Mouse (Mus musculus): ENCODE measurements around the gene Iqcd. TPM values are rescaled to one million over a fixed set of nuclear protein-coding genes. Genes with fewer than 3 reads are reported as not detected.

The Iqcd gene
- polyA plus RNA-seq, 2 experiments = 1.0 to 2.0 TPM

DNA sequence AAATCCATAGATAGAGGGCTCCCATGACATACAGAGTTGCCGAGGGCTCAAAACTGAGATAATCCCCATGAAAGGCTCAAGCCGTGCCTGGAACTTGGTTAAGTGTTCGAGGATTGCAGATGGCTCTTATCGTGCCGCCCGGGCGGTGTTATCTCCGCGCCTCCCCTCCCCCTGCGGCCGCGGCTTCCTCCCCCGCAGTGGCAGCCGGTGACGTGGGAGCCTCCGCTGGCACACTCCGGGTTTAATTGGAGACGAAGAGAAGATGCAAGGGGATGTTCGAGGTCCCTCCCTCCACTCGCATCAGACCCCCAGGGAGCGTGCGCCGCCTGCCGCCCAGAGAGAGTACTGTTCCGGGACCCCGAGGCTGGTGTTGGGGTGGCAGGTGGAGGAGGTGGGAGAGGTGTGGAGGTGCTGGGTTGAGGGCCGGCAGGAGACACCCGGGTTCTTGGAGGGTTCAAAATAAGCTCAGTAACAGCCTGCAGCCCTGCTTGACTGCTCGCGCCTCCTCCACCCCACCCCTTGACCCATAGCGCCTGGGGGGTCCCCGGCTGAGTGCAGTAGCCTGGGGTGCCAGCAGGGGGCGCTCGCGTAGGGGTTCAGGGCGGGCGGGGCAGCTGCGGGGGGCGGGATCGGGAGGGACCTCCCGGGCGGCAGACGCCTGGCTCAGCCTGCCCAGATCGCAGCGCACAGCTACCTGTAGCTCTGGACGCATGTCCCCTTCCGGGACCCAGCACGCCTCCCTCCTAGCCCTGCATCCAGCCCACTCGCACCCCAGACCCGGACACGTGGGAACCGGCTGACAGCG is 60.0 kb downstream of the Iqcd start, which contains the start of gene Rasal1:
TSS of gene Rasal1 (plus strand) at position 244 of the 805 bp plus-strand sequence.
- WGBS (ENCODE audit: insufficient replicate concordance) = 1% methylated on average over 53 of the region's 53 CpGs
- peak within 1 kb of the TSS in 1 of 2 experiments; percentile 19; a peak in 2 of 4 replicates for H3K4me3 ChIP-seq (ENCODE audit: insufficient read depth in 1 of 2, low read depth in 2 of 2, low read length in 2 of 2)
- H3K27ac ChIP-seq = no peak within 1 kb of the TSS
- peak within 1 kb of the TSS; percentile 9; the same call in 1 of the 2 replicates for H3K9ac ChIP-seq (replicated peaks)
- H3K4me1 ChIP-seq (replicated peaks; ENCODE audit: control insufficient read depth in 2 of 2, insufficient read depth in 2 of 2, low read length in 1 of 2) = peaks cover 2 to 6% of the 10 kb centered on the region in 2 experiments; a peak in 2 of 4 replicates
- peaks cover 29% of the 10 kb centered on the region for H3K27me3 ChIP-seq (ENCODE audit: control insufficient read depth, insufficient read depth, low read length)
- DNase-seq (ENCODE audit: low read depth in 3 of 3, low spot score in 3 of 3) = peak; percentile 28 to 46 (median 44)
- no peaks in the 10 kb centered on the region for H3K36me3 ChIP-seq (replicated peaks; ENCODE audit: control insufficient read depth, insufficient read depth, low read depth)
- peak; percentile 71 for ATAC-seq (ENCODE audit: insufficient read depth)
- no peaks in the 10 kb centered on the region for H3K9me3 ChIP-seq (ENCODE audit: control insufficient read depth, low read length)
- H3K4me2 ChIP-seq (ENCODE audit: low read depth) = peak within 1 kb of the TSS; percentile 55
- TF ChIP-seq EP300 (IDR thresholded peaks at IDR 0.05; ENCODE audit: low read depth) = no peak
- peak; percentile 62 for TF ChIP-seq CTCF (IDR thresholded peaks at IDR 0.05; ENCODE audit: low read depth)

DNA sequence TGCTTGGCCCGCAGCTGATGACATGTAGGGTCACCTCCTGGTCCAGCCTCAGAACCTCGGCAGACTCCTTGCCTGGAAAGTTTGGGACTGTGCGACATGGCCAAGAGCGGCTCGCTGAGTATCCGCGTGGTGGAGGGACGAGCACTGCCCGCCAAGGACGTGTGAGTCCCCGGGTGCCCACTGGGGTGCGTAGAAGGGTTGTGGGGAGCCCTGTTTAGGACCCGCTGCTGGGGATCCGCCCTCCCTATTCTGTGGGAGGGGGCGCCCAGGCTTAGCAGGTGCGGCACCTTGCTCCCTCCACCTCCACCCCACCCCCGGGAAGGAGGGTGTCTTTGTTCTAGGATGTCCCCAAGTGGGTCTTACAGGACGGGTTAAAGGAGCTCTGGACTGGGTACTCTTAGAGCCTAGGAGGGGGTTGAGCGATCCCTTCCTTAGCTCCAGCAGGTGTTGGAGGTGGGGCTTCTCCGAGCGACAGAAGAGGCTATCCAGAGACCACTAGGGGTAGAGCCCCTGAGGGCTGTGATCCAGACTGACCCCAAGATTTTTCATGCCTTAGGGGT is 60.6 kb downstream of the Iqcd start:
- Histone ChIP-seq H3K36me3 (replicated peaks; ENCODE audit: control insufficient read depth, insufficient read depth, low read depth) (no peaks in the 10 kb centered on the region), H3K4me2 (ENCODE audit: low read depth) (peak overlapping the region; percentile 55), H3K27me3 (ENCODE audit: control insufficient read depth, insufficient read depth, low read length) (peaks cover 26% of the 10 kb centered on the region), H3K9ac (replicated peaks) (no peak overlapping the region), H3K4me3 (ENCODE audit: insufficient read depth in 1 of 2, low read depth in 2 of 2, low read length in 2 of 2) (peak overlapping the region in 1 of 2 experiments; percentile 19; a peak in 2 of 4 replicates), H3K27ac (no peak overlapping the region), H3K4me1 (replicated peaks; ENCODE audit: control insufficient read depth in 2 of 2, insufficient read depth in 2 of 2, low read length in 1 of 2) (peaks cover 2 to 6% of the 10 kb centered on the region in 2 experiments; a peak in 2 of 4 replicates), H3K9me3 (ENCODE audit: control insufficient read depth, low read length) (no peaks in the 10 kb centered on the region)
- DNase-seq (ENCODE audit: low read depth in 3 of 3, low spot score in 3 of 3) (no peak), ATAC-seq (ENCODE audit: insufficient read depth) (peak; percentile 19)
- TF ChIP-seq CTCF (IDR thresholded peaks at IDR 0.05; ENCODE audit: low read depth) (no peak), EP300 (IDR thresholded peaks at IDR 0.05; ENCODE audit: low read depth) (no peak)
- WGBS (ENCODE audit: insufficient replicate concordance) = 6% methylated on average over 20 of the region's 21 CpGs

DNA sequence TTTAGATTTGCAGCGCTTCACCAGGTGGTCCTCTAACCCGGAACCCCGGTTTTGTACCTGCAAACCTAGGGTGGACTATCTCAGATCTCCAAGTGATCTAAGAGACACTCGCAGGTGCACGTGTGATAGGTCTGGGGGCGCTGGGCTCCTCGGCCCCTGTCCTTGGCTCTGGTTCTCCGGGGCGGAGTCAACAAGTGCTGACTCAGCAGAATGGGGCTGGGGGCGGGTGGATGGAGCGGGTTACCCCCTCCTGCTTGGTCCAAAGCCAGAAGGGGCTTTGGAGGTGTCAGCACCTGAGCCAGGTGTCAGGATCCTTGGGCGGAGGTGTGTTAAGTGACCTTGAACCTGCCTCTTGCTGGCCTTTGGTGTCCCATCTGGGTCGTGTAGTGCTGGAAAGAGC is 61.1 kb downstream of the Iqcd start:
- Histone ChIP-seq H3K27ac (no peak overlapping the region), H3K4me1 (replicated peaks; ENCODE audit: control insufficient read depth in 2 of 2, insufficient read depth in 2 of 2, low read length in 1 of 2) (peaks cover 2 to 6% of the 10 kb centered on the region in 2 experiments; a peak in 2 of 4 replicates), H3K36me3 (replicated peaks; ENCODE audit: control insufficient read depth, insufficient read depth, low read depth) (no peaks in the 10 kb centered on the region), H3K9ac (replicated peaks) (no peak overlapping the region), H3K4me2 (ENCODE audit: low read depth) (no peak overlapping the region), H3K27me3 (ENCODE audit: control insufficient read depth, insufficient read depth, low read length) (peaks cover 26% of the 10 kb centered on the region), H3K9me3 (ENCODE audit: control insufficient read depth, low read length) (no peaks in the 10 kb centered on the region), H3K4me3 (ENCODE audit: insufficient read depth in 1 of 2, low read depth in 2 of 2, low read length in 2 of 2) (no peak overlapping the region)
- WGBS (ENCODE audit: insufficient replicate concordance) = 17% methylated on average over 13 of the region's 13 CpGs
- ATAC-seq (ENCODE audit: insufficient read depth) = no peak
- DNase-seq (ENCODE audit: low read depth in 3 of 3, low spot score in 3 of 3) = no peak
- TF ChIP-seq EP300 (IDR thresholded peaks at IDR 0.05; ENCODE audit: low read depth) (no peak), CTCF (IDR thresholded peaks at IDR 0.05; ENCODE audit: low read depth) (no peak)

DNA sequence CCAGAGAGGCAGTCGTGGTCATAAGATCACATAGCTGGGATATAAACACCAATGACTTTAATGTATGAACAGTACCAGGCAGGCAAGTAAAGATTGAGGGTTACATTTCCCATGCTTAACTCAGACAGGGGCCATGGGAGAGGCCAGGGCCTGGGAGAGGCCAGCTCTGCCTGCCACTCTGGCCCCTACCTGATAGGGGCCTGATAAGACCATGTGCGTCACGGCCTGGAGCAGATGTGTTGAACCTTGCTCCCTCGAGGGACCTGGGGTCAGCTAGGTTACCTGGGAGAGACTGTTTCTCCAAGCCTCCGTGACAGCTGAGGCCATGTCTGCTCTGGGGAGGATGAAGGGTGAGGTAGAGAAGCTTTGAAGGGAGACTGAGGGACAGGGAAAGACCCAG is 62.4 kb downstream of the Iqcd start:
- TF ChIP-seq EP300 (IDR thresholded peaks at IDR 0.05; ENCODE audit: low read depth) (no peak), CTCF (IDR thresholded peaks at IDR 0.05; ENCODE audit: low read depth) (no peak)
- Histone ChIP-seq H3K4me2 (ENCODE audit: low read depth) (no peak overlapping the region), H3K36me3 (replicated peaks; ENCODE audit: control insufficient read depth, insufficient read depth, low read depth) (no peaks in the 10 kb centered on the region), H3K27me3 (ENCODE audit: control insufficient read depth, insufficient read depth, low read length) (peaks cover 24% of the 10 kb centered on the region), H3K4me3 (ENCODE audit: insufficient read depth in 1 of 2, low read depth in 2 of 2, low read length in 2 of 2) (no peak overlapping the region), H3K27ac (no peak overlapping the region), H3K4me1 (replicated peaks; ENCODE audit: control insufficient read depth in 2 of 2, insufficient read depth in 2 of 2, low read length in 1 of 2) (peaks cover 2 to 6% of the 10 kb centered on the region in 2 experiments; a peak in 2 of 4 replicates), H3K9me3 (ENCODE audit: control insufficient read depth, low read length) (no peaks in the 10 kb centered on the region), H3K9ac (replicated peaks) (no peak overlapping the region)
- DNase-seq (ENCODE audit: low read depth in 3 of 3, low spot score in 3 of 3) (no peak), ATAC-seq (ENCODE audit: insufficient read depth) (no peak)
- WGBS (ENCODE audit: insufficient replicate concordance) = 31% methylated on average over 5 of the region's 5 CpGs

Data from liver, embryonic 14.5 days (tissue).